Mouse (Mus musculus): Measurements from ENCODE around the gene Eif3k. TPM values are rescaled to one million over a fixed set of nuclear protein-coding genes. Genes with fewer than 3 reads are reported as not detected.

Eif3k gene
- polyA plus RNA-seq, 1 experiment from 2014 or later: 342 TPM

DNA sequence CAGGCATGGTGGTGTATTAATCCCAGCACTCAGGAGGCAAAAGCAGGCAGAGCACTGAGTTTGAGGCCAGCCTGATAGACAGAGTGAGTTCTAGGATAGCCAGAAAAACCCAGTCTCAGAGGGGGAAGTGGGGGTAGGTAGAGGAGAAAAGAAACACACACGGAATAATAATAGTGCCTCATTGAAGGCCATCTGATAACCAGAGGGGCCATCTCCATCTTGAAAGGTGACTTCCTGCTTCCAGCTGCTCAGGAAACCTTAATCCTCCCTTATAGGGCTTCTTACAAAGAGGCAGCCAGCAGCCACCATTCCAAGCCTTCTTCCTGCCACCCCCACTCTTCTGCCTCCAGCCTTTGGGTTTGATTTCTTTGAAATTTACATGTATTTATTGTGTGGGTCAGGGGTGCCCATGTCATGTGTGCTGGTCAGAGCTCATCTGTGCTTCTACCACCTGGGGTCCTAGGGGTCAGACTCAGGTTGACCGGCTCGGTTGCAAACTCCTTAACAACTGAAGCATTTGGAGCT is 18.2 kb downstream of the Eif3k start:
- no peaks in the 10 kb centered on the region for H3K27me3 ChIP-seq
- H3K9ac ChIP-seq: no peak overlapping the region
- no peak overlapping the region for H3K27ac ChIP-seq
- ATAC-seq (ENCODE audit: low FRiP score): no peak
- no peaks in the 10 kb centered on the region for H3K36me3 ChIP-seq (replicated peaks)
- no peak overlapping the region for H3K4me2 ChIP-seq
- no peaks in the 10 kb centered on the region for H3K9me3 ChIP-seq
- peaks cover 34% of the 10 kb centered on the region for H3K4me1 ChIP-seq
- no peak overlapping the region for H3K4me3 ChIP-seq (replicated peaks)
- 77% methylated on average over 3 of the region's 3 CpGs for WGBS

DNA sequence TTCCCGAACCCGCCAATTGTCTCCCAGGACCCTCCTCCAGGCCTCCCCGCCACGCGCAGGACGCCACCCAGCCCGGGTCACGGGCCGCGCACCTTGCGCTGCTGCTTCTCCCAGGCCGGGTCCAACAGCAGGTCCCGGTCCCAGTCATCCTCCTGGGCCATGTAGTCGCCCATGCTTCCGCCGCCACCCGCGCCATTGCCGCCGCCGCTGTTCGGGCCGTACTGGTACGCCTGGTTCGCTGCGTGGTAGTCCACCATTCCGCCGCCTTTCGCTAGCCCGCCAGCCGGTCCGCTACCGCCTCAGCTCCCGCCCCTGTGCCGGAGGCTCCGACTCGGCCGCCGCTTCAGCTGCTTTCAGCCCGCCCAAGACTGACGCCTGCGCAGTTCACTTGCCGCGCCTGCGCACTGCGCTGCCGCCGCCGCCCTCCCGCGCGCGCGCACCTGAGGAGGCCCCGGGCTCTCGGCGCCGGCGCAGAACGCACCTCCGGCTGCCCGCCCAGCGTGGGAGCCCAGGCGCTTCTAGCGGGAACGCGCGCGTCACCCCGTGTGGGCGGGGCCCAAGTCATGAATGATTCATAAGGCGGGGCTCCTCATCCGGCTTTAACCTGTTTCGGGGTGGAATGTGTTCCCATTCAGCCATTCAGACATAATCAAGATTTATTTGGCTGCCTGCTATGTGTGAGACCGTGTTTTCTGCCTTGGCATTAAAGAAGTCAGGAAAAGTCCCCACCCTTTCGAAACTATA is 19.6 kb downstream of the Eif3k start, which contains the start of gene Actn4:
TSS of gene Actn4 (minus strand) at position 414 of the 744 bp plus-strand sequence.
- H3K36me3 ChIP-seq (replicated peaks): no peaks in the 10 kb centered on the region
- peak within 1 kb of the TSS; percentile 86 for H3K27ac ChIP-seq
- under 1% methylated on average over 71 of the region's 76 CpGs for WGBS
- peak within 1 kb of the TSS; percentile 83 for H3K4me2 ChIP-seq
- no peaks in the 10 kb centered on the region for H3K9me3 ChIP-seq
- H3K27me3 ChIP-seq: no peaks in the 10 kb centered on the region
- peak within 1 kb of the TSS; percentile 98 for H3K9ac ChIP-seq
- H3K4me3 ChIP-seq (replicated peaks): peak within 1 kb of the TSS; percentile 78
- peak; percentile 93 for ATAC-seq (ENCODE audit: low FRiP score)
- peaks cover 38% of the 10 kb centered on the region for H3K4me1 ChIP-seq

DNA sequence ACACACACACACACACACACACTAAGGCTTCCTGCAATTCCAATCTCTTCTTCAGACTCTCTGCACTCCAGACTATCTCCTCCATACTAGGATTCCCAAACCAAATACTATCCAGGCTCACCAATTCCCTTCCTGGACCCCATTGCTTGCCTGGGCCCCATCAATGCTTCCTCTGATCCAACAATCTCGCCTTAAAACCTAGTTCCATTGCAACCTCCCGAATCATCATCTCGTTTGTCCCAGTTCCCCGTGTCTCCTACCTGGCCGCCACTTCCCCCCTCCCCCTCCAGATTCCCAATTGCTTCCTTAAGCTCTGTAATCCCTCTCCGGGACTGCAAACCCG is 20.1 kb downstream of the Eif3k start:
- under 1% methylated on average over 7 of the region's 7 CpGs for WGBS
- Histone ChIP-seq H3K27me3 (no peaks in the 10 kb centered on the region), H3K9me3 (no peaks in the 10 kb centered on the region), H3K4me3 (replicated peaks) (peak overlapping the region; percentile 78), H3K4me2 (peak overlapping the region; percentile 83), H3K36me3 (replicated peaks) (no peaks in the 10 kb centered on the region), H3K27ac (peak overlapping the region; percentile 86), H3K9ac (peak overlapping the region; percentile 98), H3K4me1 (peaks cover 40% of the 10 kb centered on the region)
- ATAC-seq (ENCODE audit: low FRiP score): peak; percentile 1; the same call in 1 of the 2 replicates

DNA sequence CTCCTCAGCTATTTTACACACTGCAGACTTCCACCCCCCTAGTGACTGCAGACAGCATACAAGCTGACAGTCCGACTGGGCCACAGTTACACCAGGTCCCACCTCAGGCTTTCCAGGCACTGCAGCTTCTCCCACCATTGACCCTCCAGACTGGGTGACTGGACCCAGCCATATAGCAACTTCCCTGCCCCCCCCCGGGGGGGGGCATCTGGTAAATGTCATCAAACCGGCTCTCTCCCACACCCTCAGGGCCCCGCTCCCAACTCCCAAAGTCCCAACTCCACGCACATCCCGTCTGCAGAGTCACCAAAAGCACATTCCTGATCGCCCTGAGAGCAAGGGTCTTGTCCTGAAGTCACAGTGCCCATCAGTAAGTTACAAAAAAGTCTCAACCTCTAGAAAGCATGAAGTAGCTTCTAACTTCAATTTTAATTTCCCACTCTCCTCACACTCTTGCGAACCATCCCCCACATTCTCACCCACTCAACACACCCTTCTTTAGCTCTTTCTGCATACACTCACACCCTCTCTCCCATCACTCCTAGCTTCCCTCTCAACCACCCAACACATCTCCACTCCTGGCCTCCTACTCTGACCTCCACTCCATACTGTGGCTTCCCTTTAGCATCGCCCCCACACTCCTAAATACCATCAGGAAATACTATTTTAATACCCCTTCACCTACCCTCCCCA is 21.2 kb downstream of the Eif3k start:
- peak overlapping the region; percentile 98 for H3K9ac ChIP-seq
- H3K27me3 ChIP-seq: no peaks in the 10 kb centered on the region
- peak overlapping the region; percentile 83 for H3K4me2 ChIP-seq
- WGBS: 31% methylated on average over 9 of the region's 9 CpGs
- H3K4me3 ChIP-seq (replicated peaks): peak overlapping the region; percentile 78
- H3K4me1 ChIP-seq: peaks cover 41% of the 10 kb centered on the region
- no peaks in the 10 kb centered on the region for H3K9me3 ChIP-seq
- no peak overlapping the region for H3K27ac ChIP-seq
- peaks cover 3% of the 10 kb centered on the region; the same call in 1 of the 2 replicates for H3K36me3 ChIP-seq (replicated peaks)
- no peak for ATAC-seq (ENCODE audit: low FRiP score)

DNA sequence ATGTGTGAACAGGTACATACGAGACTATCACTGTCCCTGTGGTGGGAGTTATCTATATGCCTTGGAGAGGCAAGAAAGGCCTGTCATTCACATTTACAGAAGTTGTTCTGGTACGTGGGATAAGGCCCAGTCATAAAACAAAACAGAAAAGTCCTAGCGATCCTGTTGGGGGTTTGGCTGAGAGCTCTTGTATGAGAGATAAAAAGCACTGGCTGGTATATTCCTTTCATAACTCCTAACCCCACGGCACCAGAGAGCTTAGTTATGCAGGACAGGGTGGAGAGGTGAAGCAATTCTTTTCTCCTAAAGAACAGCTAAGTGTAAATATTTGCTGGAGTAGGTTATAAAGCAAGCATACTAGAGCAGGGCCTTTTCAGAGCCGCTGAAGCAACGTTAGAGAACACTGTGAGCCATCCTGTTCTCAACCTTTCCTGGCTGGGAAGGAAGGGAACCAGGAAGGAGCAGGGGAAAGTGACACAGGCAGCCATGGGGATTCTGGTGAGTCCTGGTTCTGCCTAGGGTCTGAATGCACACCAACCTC is 22.1 kb downstream of the Eif3k start:
- H3K36me3 ChIP-seq (replicated peaks): peaks cover 3% of the 10 kb centered on the region
- WGBS: 45% methylated on average over 6 of the region's 6 CpGs
- peak overlapping the region; percentile 83 for H3K4me2 ChIP-seq
- ATAC-seq (ENCODE audit: low FRiP score): no peak
- H3K9me3 ChIP-seq: no peaks in the 10 kb centered on the region
- H3K27me3 ChIP-seq: no peaks in the 10 kb centered on the region
- peak overlapping the region; percentile 98; the same call in 1 of the 2 replicates for H3K9ac ChIP-seq
- H3K4me1 ChIP-seq: peaks cover 50% of the 10 kb centered on the region
- H3K27ac ChIP-seq: no peak overlapping the region
- H3K4me3 ChIP-seq (replicated peaks): 0 out of 2 replicates have a peak overlapping the region, but pooled peaks have one; percentile 14

DNA sequence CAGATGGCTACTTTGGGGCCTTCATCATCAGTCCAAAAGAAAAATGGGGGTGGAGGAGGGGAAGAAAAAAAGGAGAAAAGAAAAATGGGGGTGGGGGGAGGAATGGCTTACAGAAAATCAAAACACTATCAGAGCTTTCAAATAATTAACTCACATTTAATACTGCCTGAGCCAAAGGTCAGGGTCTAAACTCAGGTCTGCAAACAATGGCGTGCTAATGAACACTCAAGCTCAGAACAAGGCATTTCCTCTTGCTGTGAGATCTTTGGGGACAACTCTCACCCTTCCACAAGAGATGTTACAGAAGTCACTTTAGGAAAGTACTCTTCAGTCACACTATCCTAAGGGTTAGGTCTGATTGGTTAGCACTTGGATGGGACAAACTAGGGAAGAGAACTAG is 22.9 kb downstream of the Eif3k start:
- H3K9me3 ChIP-seq: no peaks in the 10 kb centered on the region
- H3K36me3 ChIP-seq (replicated peaks): peaks cover 3% of the 10 kb centered on the region
- H3K27ac ChIP-seq: no peak overlapping the region
- peaks cover 55% of the 10 kb centered on the region for H3K4me1 ChIP-seq
- 56% methylated on average over 1 of the region's 1 CpGs for WGBS
- H3K4me2 ChIP-seq: no peak overlapping the region
- H3K27me3 ChIP-seq: no peaks in the 10 kb centered on the region
- H3K4me3 ChIP-seq (replicated peaks): no peak overlapping the region
- H3K9ac ChIP-seq: no peak overlapping the region
- no peak for ATAC-seq (ENCODE audit: low FRiP score)

DNA sequence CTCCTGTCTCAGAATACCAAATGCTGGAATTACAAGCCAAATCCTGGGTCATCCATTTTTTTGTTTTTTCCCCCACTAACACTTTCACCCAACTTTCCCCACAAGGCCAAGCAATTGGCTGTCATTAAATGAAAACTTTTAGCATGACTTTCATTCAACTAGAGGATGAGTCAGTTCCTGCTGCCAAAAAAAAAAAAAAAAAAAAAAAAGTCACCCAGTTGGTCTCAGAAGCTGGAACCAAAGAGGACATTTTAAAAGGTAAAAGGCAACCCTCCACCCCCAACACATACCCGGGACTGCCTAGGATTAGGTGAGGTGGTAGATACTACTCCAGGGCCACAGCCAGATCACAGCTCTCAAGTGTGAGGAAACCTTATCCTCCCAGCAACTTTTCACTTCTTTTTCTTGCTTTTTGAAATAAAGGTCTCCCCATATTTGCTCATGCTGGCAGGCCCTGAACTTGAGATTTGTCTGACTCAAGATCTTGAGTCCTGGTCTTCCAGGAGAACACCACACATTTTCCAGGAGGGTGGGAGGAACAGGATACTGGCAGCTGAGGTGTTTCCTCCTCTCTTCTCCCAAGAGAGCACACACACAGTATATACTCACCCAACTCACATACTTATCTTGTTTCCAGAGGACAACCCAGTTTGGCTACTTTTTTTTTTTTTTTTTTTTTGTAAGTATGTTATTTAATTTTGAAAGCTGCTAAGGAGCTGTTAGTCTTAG is 23.5 kb downstream of the Eif3k start:
- Histone ChIP-seq H3K9me3 (no peaks in the 10 kb centered on the region), H3K4me3 (replicated peaks) (no peak overlapping the region), H3K9ac (no peak overlapping the region), H3K27ac (no peak overlapping the region), H3K4me1 (peaks cover 61% of the 10 kb centered on the region), H3K36me3 (replicated peaks) (peaks cover 3% of the 10 kb centered on the region), H3K4me2 (no peak overlapping the region), H3K27me3 (no peaks in the 10 kb centered on the region)
- WGBS: 68% methylated on average over 1 of the region's 1 CpGs
- ATAC-seq (ENCODE audit: low FRiP score): no peak

DNA sequence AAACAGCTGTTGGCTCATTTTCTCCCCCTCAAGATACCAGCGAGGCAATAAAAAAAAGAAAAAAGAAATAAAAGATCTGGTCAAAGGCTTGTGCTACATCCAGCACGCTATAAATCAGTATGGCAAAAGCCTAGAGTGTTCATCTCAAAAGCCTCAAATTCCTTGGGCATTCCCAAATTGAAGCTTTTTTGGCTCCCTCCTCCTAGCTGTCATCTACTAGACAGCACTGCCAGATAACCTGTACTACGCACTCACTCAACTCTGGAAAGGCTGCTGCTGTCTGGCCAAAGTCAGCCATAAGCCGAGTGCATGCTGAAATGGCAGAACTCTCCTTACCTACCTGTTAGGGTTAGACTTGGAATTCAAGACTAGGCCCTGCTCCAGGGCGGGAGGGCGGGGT is 24.4 kb downstream of the Eif3k start:
- H3K27me3 ChIP-seq: no peaks in the 10 kb centered on the region
- peaks cover 65% of the 10 kb centered on the region for H3K4me1 ChIP-seq
- H3K9me3 ChIP-seq: no peaks in the 10 kb centered on the region
- 80% methylated on average over 6 of the region's 6 CpGs for WGBS
- peaks cover 3% of the 10 kb centered on the region for H3K36me3 ChIP-seq (replicated peaks)
- no peak overlapping the region for H3K9ac ChIP-seq
- no peak for ATAC-seq (ENCODE audit: low FRiP score)
- H3K27ac ChIP-seq: no peak overlapping the region
- H3K4me2 ChIP-seq: no peak overlapping the region
- no peak overlapping the region for H3K4me3 ChIP-seq (replicated peaks)

DNA sequence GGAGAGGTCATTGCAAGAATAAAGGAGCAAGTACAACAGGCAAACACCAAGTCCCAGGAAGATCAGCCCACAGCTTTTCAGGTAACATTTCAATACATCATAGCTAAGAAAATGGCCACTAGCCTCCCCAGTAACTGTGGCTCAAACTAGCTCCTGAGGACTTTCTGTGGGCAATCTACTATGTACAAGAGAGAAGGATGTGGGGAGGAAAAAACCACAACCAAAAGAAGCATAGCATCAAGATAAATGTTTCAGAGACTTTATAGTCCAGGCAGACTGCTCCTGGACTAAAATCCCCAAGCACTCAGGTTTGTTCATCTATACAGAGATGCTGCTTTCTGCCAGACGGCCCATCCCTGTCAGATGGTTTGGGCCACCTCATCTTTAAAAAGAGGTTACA is 25.4 kb downstream of the Eif3k start:
- Histone ChIP-seq H3K4me2 (no peak overlapping the region), H3K9ac (no peak overlapping the region), H3K9me3 (no peaks in the 10 kb centered on the region), H3K36me3 (replicated peaks) (peaks cover 3% of the 10 kb centered on the region), H3K27me3 (no peaks in the 10 kb centered on the region; the same call in 1 of the 2 replicates), H3K27ac (no peak overlapping the region), H3K4me1 (peaks cover 73% of the 10 kb centered on the region), H3K4me3 (replicated peaks) (no peak overlapping the region)
- no peak for ATAC-seq (ENCODE audit: low FRiP score)
- 91% methylated on average over 1 of the region's 1 CpGs for WGBS

DNA sequence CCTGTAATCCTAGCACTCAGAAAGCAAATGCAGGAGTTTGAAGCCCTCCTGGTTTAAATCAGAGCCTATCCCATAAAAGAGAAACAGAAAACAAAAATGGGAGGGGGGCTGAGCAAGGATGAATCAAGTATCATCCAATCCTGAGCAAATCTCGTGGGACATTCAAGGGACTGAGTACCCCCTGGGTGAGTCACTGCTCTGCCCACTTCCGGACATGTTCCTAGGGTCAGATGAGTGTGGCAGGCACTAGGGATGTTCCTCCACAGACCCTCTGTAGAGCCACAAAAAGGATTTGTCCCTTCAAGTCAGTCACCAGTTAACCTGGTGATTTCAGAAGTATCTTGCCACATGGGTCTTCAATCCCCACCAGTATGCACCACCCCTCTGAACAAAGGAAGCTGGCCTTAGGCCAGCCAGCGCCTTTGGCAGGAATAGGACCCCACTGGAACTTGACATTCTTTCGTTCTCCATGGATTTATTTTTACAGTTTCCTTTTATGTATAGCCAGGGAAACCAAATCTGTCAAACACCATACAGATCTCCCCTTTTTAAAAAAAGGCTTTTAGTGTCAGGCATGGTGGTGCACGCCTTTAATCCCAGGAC is 26.3 kb downstream of the Eif3k start:
- H3K4me1 ChIP-seq: peaks cover 65% of the 10 kb centered on the region
- peaks cover 6% of the 10 kb centered on the region for H3K36me3 ChIP-seq (replicated peaks)
- no peak overlapping the region for H3K27ac ChIP-seq
- H3K9me3 ChIP-seq: no peaks in the 10 kb centered on the region
- no peak overlapping the region for H3K4me2 ChIP-seq
- H3K4me3 ChIP-seq (replicated peaks): no peak overlapping the region
- H3K9ac ChIP-seq: no peak overlapping the region
- no peak for ATAC-seq (ENCODE audit: low FRiP score)
- 64% methylated on average over 5 of the region's 5 CpGs for WGBS
- no peaks in the 10 kb centered on the region; the same call in 1 of the 2 replicates for H3K27me3 ChIP-seq

DNA sequence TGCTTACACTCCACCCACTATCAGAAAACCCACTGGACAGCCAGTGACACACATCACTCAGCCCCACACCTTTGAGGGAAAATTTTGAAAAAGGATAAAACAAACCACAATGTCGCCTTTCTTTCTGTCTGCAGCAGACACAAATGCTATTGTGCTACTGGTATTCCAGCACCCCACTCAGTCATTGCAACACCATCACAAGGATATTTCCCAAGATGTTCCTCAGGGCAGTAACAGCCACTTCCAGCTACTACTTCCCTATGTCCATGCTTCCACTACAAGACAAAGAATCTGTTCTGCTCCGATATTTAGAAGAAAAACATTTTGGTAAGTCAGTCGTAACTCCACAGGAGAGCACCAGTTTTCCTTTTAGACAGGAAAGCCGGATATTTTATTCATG is 26.9 kb downstream of the Eif3k start:
- Histone ChIP-seq H3K9ac (no peak overlapping the region), H3K27ac (peak overlapping the region; percentile 31; the same call in 1 of the 2 replicates), H3K4me1 (peaks cover 59% of the 10 kb centered on the region), H3K4me2 (no peak overlapping the region), H3K36me3 (replicated peaks) (peaks cover 9% of the 10 kb centered on the region), H3K9me3 (no peaks in the 10 kb centered on the region), H3K27me3 (no peaks in the 10 kb centered on the region; the same call in 1 of the 2 replicates), H3K4me3 (replicated peaks) (no peak overlapping the region)
- no peak for ATAC-seq (ENCODE audit: low FRiP score)
- 79% methylated on average over 4 of the region's 4 CpGs for WGBS
